Mouse (Mus musculus) myocyte (in vitro differentiated cells): ENCODE results near the gene Tfrc.

ENCODE experiments used
- CEBPB ChIP-seq: IDR thresholded peaks from 2 replicates; pipeline ENCODE4 v1.6.1; 2011; ENCODE audit warnings: mild to moderate bottlenecking, moderate library complexity; ENCODE audit not compliant: poor library complexity, insufficient read depth, severe bottlenecking
- E2F4 ChIP-seq: IDR thresholded peaks from one replicate; pipeline ENCODE4 v1.6.1; 2011; ENCODE audit warnings: mild to moderate bottlenecking, control low read depth, moderate library complexity; ENCODE audit not compliant: insufficient read depth
- POLR2A ChIP-seq: IDR thresholded peaks from one replicate; pipeline ENCODE4 v1.6.1; 2011; ENCODE audit warnings: low read depth, mild to moderate bottlenecking, control low read depth, moderate library complexity; ENCODE audit not compliant: insufficient read length
- POLR2AphosphoS2 ChIP-seq: IDR thresholded peaks from one replicate; pipeline ENCODE4 v1.6.1; 2011; ENCODE audit warnings: low read depth, control low read depth; ENCODE audit not compliant: insufficient read length
- TCF12 ChIP-seq: IDR thresholded peaks from one replicate; pipeline ENCODE4 v1.6.1; 2011; ENCODE audit warnings: mild to moderate bottlenecking, control low read depth; ENCODE audit not compliant: poor library complexity, insufficient read depth, severe bottlenecking

DNA sequence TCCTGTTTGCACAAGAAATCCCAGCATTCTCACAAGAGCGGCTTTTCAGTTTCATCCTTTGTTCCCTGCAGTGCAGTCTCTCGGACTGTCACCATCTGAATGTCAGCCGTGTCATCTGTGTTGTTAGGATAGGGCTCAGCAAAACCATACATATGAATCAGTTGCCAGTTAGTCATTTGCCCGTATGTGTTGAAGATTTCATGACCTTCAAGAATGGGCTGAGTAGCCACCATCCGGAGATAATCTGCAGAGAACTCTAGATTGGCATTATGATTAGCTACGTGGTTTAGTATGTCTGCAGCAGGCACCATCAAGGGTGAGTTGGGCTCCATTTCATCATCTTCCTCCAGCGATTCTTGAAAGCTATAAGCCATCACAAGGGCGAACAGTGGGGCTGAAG, 17.2 kb upstream of the Tfrc start:
- no peak for TF ChIP-seq POLR2A
- no peak for TF ChIP-seq POLR2AphosphoS2
- TF ChIP-seq TCF12, result no peak
- no peak for TF ChIP-seq E2F4
- TF ChIP-seq CEBPB, result no peak
